Mouse (Mus musculus): ENCODE measurements around the gene Pdzrn3. TPM values are rescaled to one million over a fixed set of nuclear protein-coding genes. Genes with fewer than 3 reads are reported as not detected.

The Pdzrn3 gene
- polyA plus RNA-seq (2012; rRNA removed) = 1.8 and 2.8 TPM in 2 replicates

DNA sequence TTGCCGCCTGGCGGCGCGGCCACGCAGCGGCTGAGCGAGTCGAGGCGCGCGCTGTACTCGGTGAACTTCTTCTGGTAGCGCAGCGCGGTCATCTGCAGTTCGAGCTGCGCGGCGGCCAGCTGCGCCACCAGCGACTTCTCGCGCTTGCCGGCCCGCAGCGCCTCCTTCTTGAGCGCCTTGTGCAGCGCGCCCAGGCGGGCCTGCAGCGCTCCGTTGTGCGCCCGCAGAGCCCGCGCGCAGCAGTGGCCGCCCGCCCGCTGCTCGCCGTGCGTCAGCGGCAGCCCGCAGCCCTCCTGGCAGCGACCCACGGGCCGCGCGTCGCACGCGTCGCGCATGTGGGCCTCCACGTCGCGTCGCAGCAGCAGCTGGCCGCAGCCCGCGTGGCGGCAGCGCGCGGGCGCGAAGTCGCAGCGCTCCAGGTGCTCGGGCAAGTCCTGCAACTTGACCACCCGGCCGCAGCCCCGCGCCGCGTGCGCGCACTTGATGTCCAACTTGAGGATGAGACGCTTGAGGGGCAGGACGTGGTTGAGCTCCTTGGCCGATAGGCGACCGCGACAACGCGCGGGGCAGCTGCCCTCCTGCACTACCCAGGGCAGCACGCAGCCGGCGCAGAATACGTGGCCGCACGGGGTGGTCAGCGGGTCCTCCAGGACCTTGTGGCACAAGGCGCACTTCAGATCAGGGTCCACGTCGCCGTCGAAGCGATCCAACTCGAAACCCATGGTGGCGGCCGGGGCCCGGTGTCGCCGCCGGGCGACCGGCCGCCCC, at the start of gene Pdzrn3:
Gene Pdzrn3 (minus strand): TSS at position 731 of the 768 bp plus-strand sequence.
- Histone ChIP-seq H3K36me3 (ENCODE audit: control insufficient read depth, insufficient read depth, low read length) (no peaks in the 10 kb centered on the region), H3K4me1 (replicated peaks; ENCODE audit: control insufficient read depth, insufficient read depth, low read length) (no peaks in the 10 kb centered on the region), H3K4me3 (ENCODE audit: control insufficient read depth, insufficient read depth, low read length) (no peak within 1 kb of the TSS), H3K27ac (ENCODE audit: control insufficient read depth, insufficient read depth, low read length) (no peak within 1 kb of the TSS), H3K27me3 (ENCODE audit: control insufficient read depth, insufficient read depth, low read length) (no peaks in the 10 kb centered on the region)
- DNase-seq = no peak
- 3% methylated on average over 110 of the region's 111 CpGs for WGBS
- TF ChIP-seq POLR2A (IDR thresholded peaks at IDR 0.05; ENCODE audit: control insufficient read depth, extremely low read depth, insufficient read depth, low read length, poor library complexity) (no peak), CTCF (IDR thresholded peaks at IDR 0.05; ENCODE audit: borderline replicate concordance, control insufficient read depth, extremely low read depth, insufficient read depth, low read length, poor library complexity) (no peak)

DNA sequence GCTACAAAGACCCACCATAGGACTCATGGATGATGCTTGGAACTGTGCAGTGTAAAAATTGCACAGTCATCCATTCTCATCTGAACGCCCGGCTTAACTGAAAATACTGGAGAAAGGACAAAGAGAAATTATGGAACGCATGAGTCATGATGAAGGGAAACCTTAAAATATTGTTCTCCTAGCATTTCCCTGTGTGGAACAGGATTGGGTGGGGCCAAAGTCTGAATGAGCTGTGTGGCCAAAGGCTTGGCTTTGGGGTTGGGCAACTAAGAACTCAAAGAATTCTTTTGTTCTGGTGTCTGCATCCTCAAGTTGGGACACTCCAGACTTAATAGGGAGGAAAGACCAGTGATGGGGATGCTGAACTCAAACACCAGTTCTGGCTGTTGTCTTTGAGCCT, 49.6 kb upstream of the Pdzrn3 start:
- no peaks in the 10 kb centered on the region for H3K4me1 ChIP-seq (replicated peaks; ENCODE audit: control insufficient read depth, insufficient read depth, low read length)
- H3K27me3 ChIP-seq (ENCODE audit: control insufficient read depth, insufficient read depth, low read length) = no peaks in the 10 kb centered on the region
- no peak for DNase-seq
- WGBS = 91% methylated on average over 3 of the region's 3 CpGs
- no peak overlapping the region for H3K27ac ChIP-seq (ENCODE audit: control insufficient read depth, insufficient read depth, low read length)
- TF ChIP-seq POLR2A (IDR thresholded peaks at IDR 0.05; ENCODE audit: control insufficient read depth, extremely low read depth, insufficient read depth, low read length, poor library complexity) (no peak), CTCF (IDR thresholded peaks at IDR 0.05; ENCODE audit: borderline replicate concordance, control insufficient read depth, extremely low read depth, insufficient read depth, low read length, poor library complexity) (no peak)
- no peak overlapping the region for H3K4me3 ChIP-seq (ENCODE audit: control insufficient read depth, insufficient read depth, low read length)
- H3K36me3 ChIP-seq (ENCODE audit: control insufficient read depth, insufficient read depth, low read length) = no peaks in the 10 kb centered on the region

DNA sequence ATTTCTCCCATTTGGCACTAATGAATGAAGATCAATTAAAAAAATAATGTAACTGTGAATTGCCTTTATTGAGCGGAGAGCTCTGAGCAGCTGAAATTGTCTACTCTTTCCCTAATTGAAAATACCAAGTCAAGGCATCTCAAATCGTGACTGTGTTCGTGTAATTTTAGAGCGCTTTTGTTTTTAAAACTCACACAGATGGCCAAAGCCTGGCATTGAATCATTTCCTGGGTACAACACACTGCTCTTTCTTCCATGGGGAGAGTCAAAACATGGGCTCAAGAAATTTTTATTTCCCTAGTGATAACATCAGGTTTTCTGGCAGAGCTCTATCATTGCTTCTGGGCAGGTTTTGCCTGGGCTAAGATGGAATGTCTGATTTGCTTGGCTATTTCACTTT, 48.6 kb upstream of the Pdzrn3 start:
- Histone ChIP-seq H3K27ac (ENCODE audit: control insufficient read depth, insufficient read depth, low read length) (no peak overlapping the region), H3K4me1 (replicated peaks; ENCODE audit: control insufficient read depth, insufficient read depth, low read length) (no peaks in the 10 kb centered on the region), H3K4me3 (ENCODE audit: control insufficient read depth, insufficient read depth, low read length) (no peak overlapping the region), H3K36me3 (ENCODE audit: control insufficient read depth, insufficient read depth, low read length) (no peaks in the 10 kb centered on the region), H3K27me3 (ENCODE audit: control insufficient read depth, insufficient read depth, low read length) (no peaks in the 10 kb centered on the region)
- 93% methylated on average over 4 of the region's 4 CpGs for WGBS
- DNase-seq = no peak
- TF ChIP-seq POLR2A (IDR thresholded peaks at IDR 0.05; ENCODE audit: control insufficient read depth, extremely low read depth, insufficient read depth, low read length, poor library complexity) (no peak), CTCF (IDR thresholded peaks at IDR 0.05; ENCODE audit: borderline replicate concordance, control insufficient read depth, extremely low read depth, insufficient read depth, low read length, poor library complexity) (no peak)

DNA sequence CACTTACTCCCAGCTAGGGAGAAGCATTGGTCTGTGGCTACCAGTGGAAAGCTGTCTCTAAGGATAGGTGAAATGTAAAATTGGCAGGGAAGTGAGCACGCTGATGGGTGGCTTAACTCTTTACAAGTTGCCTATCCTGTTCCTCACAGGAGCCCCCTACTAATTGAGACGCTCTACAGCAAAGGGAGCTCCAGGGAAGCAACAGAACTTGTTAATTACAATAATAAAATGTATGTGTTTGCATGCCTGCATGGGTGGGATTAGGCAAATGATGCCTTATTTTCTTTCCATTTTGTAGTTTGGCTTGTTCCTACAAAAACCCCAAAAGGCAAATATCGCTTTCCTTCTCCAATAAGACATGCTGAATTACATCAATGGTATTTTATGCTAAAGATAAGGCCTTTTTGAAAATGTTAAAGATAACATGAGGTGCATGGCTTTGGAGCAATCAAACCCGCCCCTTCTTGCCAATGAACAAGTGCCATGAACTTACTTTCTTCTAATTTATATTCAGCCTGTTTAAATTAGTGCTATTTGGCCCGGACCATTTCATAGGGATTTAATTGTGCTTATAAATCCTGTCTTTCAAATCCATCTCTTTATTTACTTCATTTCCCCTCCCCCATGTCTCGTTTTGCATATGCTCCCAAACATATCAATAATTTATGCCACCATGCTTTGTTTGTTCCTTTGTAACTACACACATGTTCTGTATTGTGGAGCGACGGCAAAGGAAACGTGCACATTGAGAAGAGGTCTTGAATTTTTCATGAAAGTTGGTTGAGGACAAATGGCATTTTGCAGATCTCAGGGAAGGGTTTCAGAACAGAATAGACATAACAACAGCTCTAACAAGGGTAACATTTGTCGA, 44.6 kb upstream of the Pdzrn3 start:
- 88% methylated on average over 10 of the region's 10 CpGs for WGBS
- DNase-seq = no peak
- TF ChIP-seq POLR2A (IDR thresholded peaks at IDR 0.05; ENCODE audit: control insufficient read depth, extremely low read depth, insufficient read depth, low read length, poor library complexity) = no peak
- TF ChIP-seq CTCF (IDR thresholded peaks at IDR 0.05; ENCODE audit: borderline replicate concordance, control insufficient read depth, extremely low read depth, insufficient read depth, low read length, poor library complexity) = no peak
- H3K27me3 ChIP-seq (ENCODE audit: control insufficient read depth, insufficient read depth, low read length) = no peaks in the 10 kb centered on the region
- no peak overlapping the region for H3K4me3 ChIP-seq (ENCODE audit: control insufficient read depth, insufficient read depth, low read length)
- H3K4me1 ChIP-seq (replicated peaks; ENCODE audit: control insufficient read depth, insufficient read depth, low read length) = no peaks in the 10 kb centered on the region
- H3K36me3 ChIP-seq (ENCODE audit: control insufficient read depth, insufficient read depth, low read length) = no peaks in the 10 kb centered on the region
- no peak overlapping the region for H3K27ac ChIP-seq (ENCODE audit: control insufficient read depth, insufficient read depth, low read length)

DNA sequence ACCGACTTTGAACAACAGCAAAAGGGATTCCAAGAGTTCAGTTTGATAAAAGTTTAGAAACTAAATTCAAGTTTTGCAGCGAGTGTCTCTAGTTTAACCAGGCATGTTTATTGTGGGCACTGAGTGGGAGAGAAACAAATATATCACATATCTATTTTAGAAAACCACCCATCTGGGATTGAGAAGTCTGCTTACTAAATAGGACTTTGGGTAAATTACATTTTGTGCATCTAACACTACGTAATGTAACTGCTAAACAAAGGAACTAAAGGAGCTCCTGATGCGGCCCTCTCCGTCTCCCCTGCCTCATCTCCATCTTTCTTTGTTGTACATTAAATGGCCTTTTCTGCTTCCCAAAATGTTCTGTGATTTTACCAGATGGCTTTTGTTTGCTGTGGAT, 40.5 kb upstream of the Pdzrn3 start:
- no peak overlapping the region for H3K27ac ChIP-seq (ENCODE audit: control insufficient read depth, insufficient read depth, low read length)
- DNase-seq = no peak
- H3K36me3 ChIP-seq (ENCODE audit: control insufficient read depth, insufficient read depth, low read length) = no peaks in the 10 kb centered on the region
- TF ChIP-seq CTCF (IDR thresholded peaks at IDR 0.05; ENCODE audit: borderline replicate concordance, control insufficient read depth, extremely low read depth, insufficient read depth, low read length, poor library complexity) (no peak), POLR2A (IDR thresholded peaks at IDR 0.05; ENCODE audit: control insufficient read depth, extremely low read depth, insufficient read depth, low read length, poor library complexity) (no peak)
- H3K4me1 ChIP-seq (replicated peaks; ENCODE audit: control insufficient read depth, insufficient read depth, low read length) = no peaks in the 10 kb centered on the region
- WGBS = 96% methylated on average over 5 of the region's 5 CpGs
- H3K27me3 ChIP-seq (ENCODE audit: control insufficient read depth, insufficient read depth, low read length) = no peaks in the 10 kb centered on the region
- no peak overlapping the region for H3K4me3 ChIP-seq (ENCODE audit: control insufficient read depth, insufficient read depth, low read length)

DNA sequence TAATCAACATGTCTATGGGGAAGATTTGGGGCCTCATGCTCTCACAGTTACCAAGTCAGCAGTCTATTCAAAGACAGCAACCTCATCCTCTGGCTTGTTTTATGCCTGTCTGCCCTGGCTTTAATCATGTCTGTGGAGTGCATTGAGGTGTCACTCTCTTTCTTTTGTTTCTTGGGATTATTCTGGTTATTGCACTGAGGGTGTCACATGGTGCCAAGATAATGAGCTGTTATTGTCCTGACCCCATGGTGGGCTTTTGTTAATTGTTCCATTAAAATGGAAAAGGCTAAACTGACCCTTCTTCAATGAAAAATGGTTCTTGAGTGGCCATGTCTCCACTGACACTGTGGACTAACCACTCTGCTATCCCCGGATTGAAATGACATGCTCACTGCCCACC, 34.0 kb upstream of the Pdzrn3 start:
- Histone ChIP-seq H3K4me1 (replicated peaks; ENCODE audit: control insufficient read depth, insufficient read depth, low read length) (no peaks in the 10 kb centered on the region), H3K36me3 (ENCODE audit: control insufficient read depth, insufficient read depth, low read length) (no peaks in the 10 kb centered on the region), H3K27ac (ENCODE audit: control insufficient read depth, insufficient read depth, low read length) (no peak overlapping the region), H3K27me3 (ENCODE audit: control insufficient read depth, insufficient read depth, low read length) (no peaks in the 10 kb centered on the region), H3K4me3 (ENCODE audit: control insufficient read depth, insufficient read depth, low read length) (no peak overlapping the region)
- no peak for DNase-seq
- 90% methylated on average over 1 of the region's 1 CpGs for WGBS
- no peak for TF ChIP-seq POLR2A (IDR thresholded peaks at IDR 0.05; ENCODE audit: control insufficient read depth, extremely low read depth, insufficient read depth, low read length, poor library complexity)
- TF ChIP-seq CTCF (IDR thresholded peaks at IDR 0.05; ENCODE audit: borderline replicate concordance, control insufficient read depth, extremely low read depth, insufficient read depth, low read length, poor library complexity) = no peak
